Mouse (Mus musculus): ENCODE measurements around the gene Creb5. TPM values are rescaled to one million over a fixed set of nuclear protein-coding genes. Genes with fewer than 3 reads are reported as not detected.

Gene Creb5
- total RNA-seq, 2 experiments from 2014 or later = 2.1 to 3.2 TPM

- DNase-seq = peak; percentile 10 to 27
These were observed 419.7 kb downstream of the Creb5 start for GRCm38 (mm10) chr6:53706604-53707330.

- DNase-seq = no peak
These were observed 420.7 kb downstream of the Creb5 start for GRCm38 (mm10) chr6:53707795-53708194.

- no peak for DNase-seq
These were observed 422.8 kb downstream of the Creb5 start for GRCm38 (mm10) chr6:53709694-53710442.

- DNase-seq = no peak
These were observed 423.5 kb downstream of the Creb5 start for GRCm38 (mm10) chr6:53710560-53710959.

GRCm38 (mm10) chr6:53713152-53713551 lies 426.1 kb downstream of the Creb5 start:
- DNase-seq = no peak

- DNase-seq = no peak
These were observed 427.8 kb downstream of the Creb5 start for GRCm38 (mm10) chr6:53714908-53715321.

GRCm38 (mm10) chr6:53716013-53716412 lies 428.9 kb downstream of the Creb5 start:
- no peak for DNase-seq

GRCm38 (mm10) chr6:53720009-53720408 lies 432.9 kb downstream of the Creb5 start:
- no peak for DNase-seq

GRCm38 (mm10) chr6:53721595-53721994 lies 434.5 kb downstream of the Creb5 start:
- DNase-seq = peak; percentile 83 to 85

- DNase-seq = no peak
These were observed 435.6 kb downstream of the Creb5 start for GRCm38 (mm10) chr6:53722694-53723093.

- DNase-seq = no peak
These were observed 443.4 kb downstream of the Creb5 start for GRCm38 (mm10) chr6:53730487-53730886.

GRCm38 (mm10) chr6:53730996-53731485 lies 444.0 kb downstream of the Creb5 start:
- DNase-seq = no peak

GRCm38 (mm10) chr6:53733546-53733945 lies 446.5 kb downstream of the Creb5 start:
- DNase-seq = no peak

GRCm38 (mm10) chr6:53733999-53734398 lies 446.9 kb downstream of the Creb5 start:
- no peak for DNase-seq

GRCm38 (mm10) chr6:53735696-53736095 lies 448.6 kb downstream of the Creb5 start:
- no peak for DNase-seq

- DNase-seq = no peak
These were observed 451.1 kb downstream of the Creb5 start for GRCm38 (mm10) chr6:53738206-53738605.

GRCm38 (mm10) chr6:53741222-53741621 lies 454.2 kb downstream of the Creb5 start:
- DNase-seq = no peak

Other genes with a start within 250 kb of the Creb5 start
- gene Jazf1, start 218.6 kb upstream of the Creb5 start, total RNA-seq (2021) = 1 to 10 TPM; 4.0 to 5.7 TPM